Mouse (Mus musculus): ENCODE measurements around the gene Cyp2c23.

GRCm38 (mm10) chr19:43968436-43969026, 60.5 kb downstream of the Cyp2c23 start:
- no peak for TF ChIP-seq CTCF (IDR thresholded peaks at IDR 0.05; ENCODE audit: borderline replicate concordance, extremely low read depth, insufficient read depth, insufficient read length)
- TF ChIP-seq POLR2A (IDR thresholded peaks at IDR 0.05; ENCODE audit: borderline replicate concordance, extremely low read depth, insufficient read depth, insufficient read length, poor library complexity, severe bottlenecking): no peak
